Mouse (Mus musculus) CD4-positive helper T cell, adult 2 months (primary cell): Measurements from ENCODE around the gene Sec14l5.
"Not testable (repeated sequence)": the region's sequence is repeated elsewhere in the genome, so short reads cannot be mapped to it uniquely, and the experiment has no call there.

Source experiments
- DNase-seq: peaks from one replicate; pipeline ENCODE4 v3.0.0-alpha.2; 2012; ENCODE audit warnings: low read depth, missing footprints, low spot score

Sec14l5 gene

GRCm38 (mm10) chr16:5214126-5214525 lies 67.2 kb downstream of the Sec14l5 start:
- no peak for DNase-seq

DNA sequence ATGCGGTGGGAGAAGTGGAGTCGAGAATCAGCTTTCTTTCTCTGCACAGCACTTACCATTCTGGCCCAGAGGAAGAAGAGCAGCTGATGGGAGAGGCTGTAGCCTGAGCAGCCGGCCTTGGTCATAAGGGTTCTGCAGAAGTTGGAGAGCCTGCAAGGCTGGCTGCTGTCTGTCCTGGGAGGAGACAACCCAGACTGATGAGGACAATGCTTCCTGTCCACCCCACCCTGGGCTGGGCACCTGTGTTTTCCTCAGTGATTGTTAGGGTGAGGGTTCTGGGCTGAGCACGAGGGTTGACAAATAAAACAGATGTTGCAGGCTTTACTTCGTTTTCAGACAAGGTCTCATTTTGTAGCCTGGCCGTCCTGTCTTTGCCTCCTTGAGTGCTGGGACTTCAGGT lies 69.8 kb downstream of the Sec14l5 start:
- DNase-seq, result no peak

GRCm38 (mm10) chr16:5217341-5218133 lies 70.6 kb downstream of the Sec14l5 start:
- DNase-seq, result no peak

DNA sequence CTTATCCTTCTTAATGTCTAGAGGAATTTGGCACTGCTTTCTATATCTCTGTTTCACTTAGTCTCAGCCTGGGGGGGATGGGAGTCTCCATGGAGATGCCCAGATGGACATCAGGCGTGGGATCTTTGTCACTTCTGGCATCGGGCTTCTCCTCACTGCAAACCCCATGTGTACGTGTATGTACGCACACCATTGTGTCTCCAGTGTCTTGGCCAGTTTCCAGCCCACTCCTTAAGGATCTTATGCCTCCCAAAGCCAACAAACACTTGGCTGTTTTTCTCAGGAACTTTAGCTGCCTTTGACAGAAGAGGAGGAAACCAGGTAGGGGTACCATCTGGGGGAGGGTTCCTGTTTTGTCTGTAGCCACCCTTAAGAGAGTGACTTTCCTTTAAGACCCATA lies 74.5 kb downstream of the Sec14l5 start:
- DNase-seq, result no peak

- DNase-seq, result no peak
Observed at GRCm38 (mm10) chr16:5222140-5222539, 75.2 kb downstream of the Sec14l5 start, which contains the start of gene AU021092. AU021092 (minus strand) TSS chr16:5222299.

GRCm38 (mm10) chr16:5226534-5226933 lies 79.6 kb downstream of the Sec14l5 start:
- DNase-seq, result not testable (repeated sequence)

- not testable (repeated sequence) for DNase-seq
Observed at GRCm38 (mm10) chr16:5227501-5227900, 80.6 kb downstream of the Sec14l5 start.

DNA sequence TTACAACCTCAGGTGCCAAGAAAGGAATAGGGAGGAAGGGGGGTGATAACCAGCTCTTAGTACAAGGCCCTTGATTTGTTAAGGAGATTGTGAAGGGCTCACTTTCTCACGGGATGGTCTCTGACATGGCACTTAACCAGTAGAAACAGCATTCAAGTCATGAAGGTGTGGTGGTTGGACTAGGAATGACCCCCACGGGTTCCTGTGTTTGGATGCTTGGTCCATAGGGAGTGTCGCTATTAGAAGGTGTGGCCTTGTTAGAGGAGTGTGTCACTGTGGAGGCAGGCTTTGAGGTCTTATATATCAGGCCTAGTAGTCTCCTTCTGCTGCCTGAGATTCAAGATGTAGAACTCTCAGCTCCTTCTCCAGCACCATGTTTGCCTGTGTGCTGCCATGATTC lies 81.2 kb downstream of the Sec14l5 start:
- DNase-seq, result not testable (repeated sequence)

DNA sequence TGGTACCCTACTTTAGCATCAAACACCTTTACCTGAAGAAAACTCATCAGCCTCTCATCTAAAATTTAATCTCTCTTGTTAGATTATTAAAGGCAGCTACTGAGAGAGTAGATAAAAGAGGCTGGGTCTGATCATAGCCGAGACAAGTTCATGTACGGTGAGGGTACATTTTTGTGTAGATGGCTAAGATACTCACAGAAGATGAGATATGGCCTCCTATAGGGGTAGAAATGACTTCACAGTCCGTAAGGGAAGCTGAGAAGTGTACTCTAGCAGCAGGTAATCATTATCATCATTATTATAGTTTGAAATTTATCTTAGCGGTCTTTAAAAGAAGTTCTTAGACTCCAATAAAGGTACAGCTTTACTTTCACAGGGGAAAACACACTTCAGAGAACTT lies 86.1 kb downstream of the Sec14l5 start:
- DNase-seq, result no peak

- peak; percentile 94 for DNase-seq
Observed at GRCm38 (mm10) chr16:5233418-5234313, 86.8 kb downstream of the Sec14l5 start, which contains the start of gene Alg1. Alg1 (plus strand) TSS chr16:5233621.
